Mouse (Mus musculus) adipose tissue, adult 10 weeks (tissue): ENCODE data around the gene Syt16. TPM values are rescaled to one million over a fixed set of nuclear protein-coding genes. Genes with fewer than 3 reads are reported as not detected.

Experiments used
- polyA plus RNA-seq: library from polyadenylated mRNA; stranded (reverse); fragments of 350-450 nt; fragmentation: Illumina TruSeq; extraction: RNeasy Lipid Tissue Mini Kit (QIAGEN cat#74804); gene quantifications from one replicate; pipeline ENCODE4 v1.2.3, GENCODE M21; 2014; ENCODE audit warnings: low read depth, low replicate concordance

Syt16 gene
- polyA plus RNA-seq = not detected

DNA sequence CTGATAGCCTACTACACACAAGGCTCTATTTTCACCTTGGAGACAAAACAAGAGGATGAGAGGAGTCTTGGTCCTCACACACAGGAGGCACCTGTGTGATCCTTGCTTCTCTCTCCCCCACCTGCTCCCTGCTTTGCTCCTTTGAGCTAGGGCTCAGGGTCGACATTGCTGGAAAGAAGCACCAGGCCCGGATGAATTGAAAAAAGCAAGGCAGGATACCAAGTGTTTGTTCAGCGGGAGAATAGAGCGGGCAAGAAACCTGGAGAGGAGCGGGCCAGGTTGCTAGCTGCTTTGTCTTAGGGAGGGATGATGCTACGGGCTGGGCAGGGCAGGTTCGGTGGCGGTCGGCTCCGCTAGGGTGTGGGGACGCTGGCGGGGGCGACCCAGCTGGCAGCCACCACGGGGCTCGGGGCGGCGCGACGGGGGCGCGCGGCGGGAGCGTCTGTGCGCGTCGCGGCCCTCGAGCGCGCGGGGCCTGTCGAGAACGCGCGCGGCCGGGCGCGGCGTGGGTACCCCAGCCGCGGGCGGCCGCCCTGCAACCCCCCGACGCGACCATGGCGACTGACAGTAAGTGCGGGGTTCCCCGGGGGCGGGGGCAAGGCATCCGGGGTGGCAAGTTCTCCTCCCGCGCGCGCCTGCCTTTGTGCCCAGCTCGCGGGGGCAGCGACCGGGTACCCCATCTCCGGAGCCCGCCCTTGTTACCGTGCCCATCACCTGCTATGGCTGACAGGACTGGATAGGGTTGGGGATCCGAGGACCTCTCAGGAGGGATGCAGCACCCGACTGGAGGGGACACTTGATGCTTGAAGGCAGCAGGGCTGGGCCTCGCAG lies at the start of gene Syt16:
Gene Syt16 (plus strand): TSS at position 365 of the 831 bp plus-strand sequence.

DNA sequence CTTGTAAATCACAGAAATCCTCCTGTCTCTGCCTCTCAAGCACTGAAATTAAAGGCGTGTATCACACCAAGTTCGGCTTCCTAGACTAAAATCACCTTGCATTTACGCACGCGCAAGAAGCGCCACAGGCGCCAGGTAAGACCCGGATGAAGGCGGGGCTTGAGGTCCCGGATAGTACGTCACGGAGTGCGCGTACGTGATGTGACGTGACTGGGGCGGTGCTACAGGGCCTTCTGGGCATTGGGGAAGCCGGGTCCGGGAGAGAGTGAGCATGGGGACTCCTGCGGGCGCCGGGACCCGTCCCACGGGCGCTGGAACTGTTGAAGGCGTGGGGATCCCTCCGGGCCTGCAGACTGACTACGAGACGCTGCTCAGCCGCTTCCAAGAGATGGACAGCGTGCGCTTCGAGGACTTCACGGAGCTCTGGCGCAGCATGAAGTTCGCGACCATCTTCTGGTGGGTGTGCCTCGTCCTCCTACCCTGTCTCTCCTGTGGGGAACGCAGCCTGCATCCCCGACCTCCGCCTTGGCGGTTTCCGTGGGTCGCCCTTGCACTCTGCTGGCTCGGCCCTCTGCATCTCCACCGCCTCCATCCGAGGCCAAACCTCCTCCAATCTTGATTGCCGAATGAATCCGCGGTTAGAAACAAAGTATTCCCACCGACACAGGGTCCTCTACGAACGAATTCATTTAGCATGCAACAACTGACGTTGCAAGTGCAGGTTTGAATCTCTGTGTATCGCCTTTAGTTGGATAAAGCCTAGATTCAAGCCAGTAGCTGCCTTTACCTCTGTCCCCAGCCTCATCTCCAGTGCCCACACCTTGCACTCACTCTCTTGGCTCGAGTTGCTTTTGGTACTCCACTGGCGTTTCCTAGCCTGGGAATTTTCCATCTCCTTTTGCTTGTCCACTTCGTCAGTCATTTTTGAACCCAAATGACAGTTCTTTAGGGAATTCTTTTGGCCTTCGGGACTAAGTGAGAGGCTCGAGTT lies 32.9 kb upstream of the Syt16 start, which contains the start of gene Snapc1:
Gene Snapc1 (plus strand): TSS at position 191 of the 991 bp plus-strand sequence.

DNA sequence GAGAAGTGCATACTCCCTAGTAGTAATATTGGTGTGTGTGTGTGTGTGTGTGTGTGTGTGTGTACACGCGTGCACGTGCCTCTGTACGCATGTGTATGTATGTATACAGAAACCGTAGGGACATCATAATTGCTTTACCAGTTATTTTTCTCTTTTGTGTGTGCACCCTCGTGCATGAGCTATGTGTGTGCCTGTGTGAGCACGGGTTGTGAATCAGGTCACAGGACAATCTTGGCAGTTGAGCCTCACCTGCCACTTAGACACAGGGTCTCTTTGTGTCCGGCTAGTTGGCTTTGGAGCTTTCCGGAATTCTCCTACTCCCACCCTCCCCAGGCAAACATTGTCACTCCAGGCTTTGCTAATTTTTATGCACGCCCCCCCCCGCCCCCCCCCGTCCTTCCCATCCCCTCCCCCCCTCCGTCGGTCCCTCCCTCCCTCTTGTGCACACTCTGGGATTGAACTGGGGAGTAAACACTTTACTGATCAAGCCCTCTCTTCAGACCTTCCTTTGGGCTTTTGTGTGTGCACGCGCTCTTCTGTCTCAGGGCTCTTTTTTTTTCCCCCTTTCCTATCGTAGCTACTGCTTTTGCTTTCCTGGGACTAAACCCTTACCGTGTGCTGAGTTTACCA lies 319.0 kb downstream of the Syt16 start, which contains the start of gene Gm11042:
Gene Gm11042 (minus strand): TSS at position 51 of the 630 bp plus-strand sequence.

Other genes with a start within 250 kb of the Syt16 start
- 39.3 TPM for gene Hif1a, start 96.3 kb upstream of the Syt16 start, polyA plus RNA-seq
- not detected for gene Gm49321, start 60.0 kb upstream of the Syt16 start, polyA plus RNA-seq
- gene Snapc1, start 33.2 kb upstream of the Syt16 start, polyA plus RNA-seq = 13.3 TPM